Comparison of ENCODE assay signal across 8 mouse cellular contexts in genomic region chr8:88621408-88621807, GRCm38 (mm10). TPM values are rescaled to one million over a fixed set of nuclear protein-coding genes. Genes with fewer than 3 reads are reported as not detected.
DNase-seq lines count a peak whose midpoint lies in the region; ATAC-seq and TF ChIP-seq lines count a peak whose summit lies in the region.

No protein-coding gene starts in this region.

- H3K4me3 ChIP-seq in kidney, adult 2 months (ENCODE audit: insufficient read depth, low read depth, low read length) = no peak overlapping the region
- no peak overlapping the region for H3K4me3 ChIP-seq in limb, embryonic 10.5 days
- no peak overlapping the region for H3K4me3 ChIP-seq in stomach, postnatal 0 days (ENCODE audit: low read depth, low read length)

- H3K9ac ChIP-seq in stomach, postnatal 0 days (ENCODE audit: low read length) = no peak overlapping the region

- H3K27ac ChIP-seq in kidney, adult 2 months (ENCODE audit: insufficient read depth, low read depth, low read length) = no peak overlapping the region
- H3K27ac ChIP-seq in limb, embryonic 10.5 days = no peak overlapping the region
- H3K27ac ChIP-seq in stomach, postnatal 0 days (replicated peaks) = no peak overlapping the region

- H3K4me1 ChIP-seq in kidney, adult 2 months (ENCODE audit: control insufficient read depth, insufficient read depth, low read length) = no peaks in the 10 kb centered on the region
- H3K4me1 ChIP-seq in limb, embryonic 10.5 days = peaks cover 18% of the 10 kb centered on the region
- H3K4me1 ChIP-seq in stomach, postnatal 0 days (replicated peaks; ENCODE audit: control insufficient read depth, insufficient read depth) = no peaks in the 10 kb centered on the region

- H3K4me2 ChIP-seq in stomach, postnatal 0 days (replicated peaks; ENCODE audit: low read depth) = no peak overlapping the region

- peak; percentile 94 for TF ChIP-seq CTCF in kidney, adult 2 months (conservative IDR thresholded peaks at IDR 0.05; ENCODE audit: insufficient read depth, insufficient read length, low read depth, low read length)
- TF ChIP-seq CTCF in stomach, postnatal 0 days (IDR thresholded peaks at IDR 0.05; ENCODE audit: low read depth) = peak; percentile 99

- DNase-seq in spleen, adult 18-20 months = peak; percentile 41 to 70
- DNase-seq in spleen, adult 12 weeks (ENCODE audit: low spot score) = no peak
- DNase-seq in cerebellum, postnatal 4 days (ENCODE audit: low spot score in 2 of 2) = peak; percentile 64 to 87
- DNase-seq in gastrocnemius, postnatal 25 days = peak; percentile 28
- DNase-seq in kidney, adult 2 months = peak; percentile 76
- DNase-seq in limb, embryonic 10.5 days (ENCODE audit: low spot score) = peak; percentile 87
- peak; percentile 56 to 65 for DNase-seq in natural killer cell, adult 2 months (ENCODE audit: low spot score in 2 of 2)
- DNase-seq in stomach, postnatal 0 days (ENCODE audit: low spot score) = peak; percentile 80

- TF ChIP-seq EP300 in stomach, postnatal 0 days (optimal IDR thresholded peaks at IDR 0.05) = no peak

- H3K36me3 ChIP-seq in kidney, adult 2 months (ENCODE audit: control insufficient read depth, insufficient read depth, low read length) = no peaks in the 10 kb centered on the region
- no peaks in the 10 kb centered on the region for H3K36me3 ChIP-seq in limb, embryonic 10.5 days
- H3K36me3 ChIP-seq in stomach, postnatal 0 days (ENCODE audit: control insufficient read depth, insufficient read depth, low read length) = no peaks in the 10 kb centered on the region

- peak; percentile 41; the same call in 1 of the 2 replicates for ATAC-seq in stomach, postnatal 0 days (ENCODE audit: low FRiP score, low TSS enrichment)

- H3K9me3 ChIP-seq in limb, embryonic 10.5 days (replicated peaks) = no peaks in the 10 kb centered on the region
- H3K9me3 ChIP-seq in stomach, postnatal 0 days (ENCODE audit: control insufficient read depth, low read length) = no peaks in the 10 kb centered on the region

- 1% methylated on average over 8 of the region's 8 CpGs for WGBS in kidney, adult 2 months
- 3% methylated on average over 8 of the region's 8 CpGs for WGBS in limb, embryonic 10.5 days
- under 1% methylated on average over 8 of the region's 8 CpGs for WGBS in stomach, postnatal 0 days

- H3K27me3 ChIP-seq in kidney, adult 2 months (replicated peaks; ENCODE audit: control insufficient read depth, insufficient read depth, low read length) = no peaks in the 10 kb centered on the region
- H3K27me3 ChIP-seq in limb, embryonic 10.5 days (ENCODE audit: low read depth, poor library complexity, severe bottlenecking) = peaks cover 55% of the 10 kb centered on the region
- H3K27me3 ChIP-seq in stomach, postnatal 0 days (ENCODE audit: control insufficient read depth, insufficient read depth, low read length) = no peaks in the 10 kb centered on the region

- TF ChIP-seq POLR2A in kidney, adult 2 months (IDR thresholded peaks at IDR 0.05; ENCODE audit: low read depth, low read length) = no peak

RNA-seq across cellular contexts. Expression of gene Snx20, which starts 14.5 kb away (rescaled TPM):
- total RNA-seq in gastrocnemius, postnatal 25 days (2021) = under 1 TPM; 0.18 to 0.38 TPM
- polyA plus RNA-seq in kidney, adult 2 months (2012; rRNA removed) = 1.8 and 2.0 TPM in 2 replicates
- 0.31 and 0.63 TPM in 2 replicates for polyA plus RNA-seq in limb, embryonic 10.5 days (2016; fragmentation: Nextera tagmentation; extraction: Ambion mirVana)
- 2.0 and 2.1 TPM in 2 replicates for polyA plus RNA-seq in stomach, postnatal 0 days (2015; fragmentation: Nextera tagmentation; extraction: Ambion mirVana)

RNA-seq across cellular contexts. Expression of gene Nod2, which starts 25.7 kb away (rescaled TPM):
- under 1 TPM; 0.28 to 0.54 TPM for total RNA-seq in gastrocnemius, postnatal 25 days (2021)
- polyA plus RNA-seq in kidney, adult 2 months (2012; rRNA removed) = 1.4 and 1.7 TPM in 2 replicates
- 0.10 and 0.18 TPM in 2 replicates for polyA plus RNA-seq in limb, embryonic 10.5 days (2016; fragmentation: Nextera tagmentation; extraction: Ambion mirVana)
- 0.12 and 0.15 TPM in 2 replicates for polyA plus RNA-seq in stomach, postnatal 0 days (2015; fragmentation: Nextera tagmentation; extraction: Ambion mirVana)
